Mouse (Mus musculus) A20 (cell line): ENCODE measurements around the gene Per1.

ENCODE experiments used
- DNase-seq: peaks from one replicate; pipeline ENCODE4 v3.0.0-alpha.2; 2011; ENCODE audit warnings: low read depth, low spot score

Gene Per1

DNA sequence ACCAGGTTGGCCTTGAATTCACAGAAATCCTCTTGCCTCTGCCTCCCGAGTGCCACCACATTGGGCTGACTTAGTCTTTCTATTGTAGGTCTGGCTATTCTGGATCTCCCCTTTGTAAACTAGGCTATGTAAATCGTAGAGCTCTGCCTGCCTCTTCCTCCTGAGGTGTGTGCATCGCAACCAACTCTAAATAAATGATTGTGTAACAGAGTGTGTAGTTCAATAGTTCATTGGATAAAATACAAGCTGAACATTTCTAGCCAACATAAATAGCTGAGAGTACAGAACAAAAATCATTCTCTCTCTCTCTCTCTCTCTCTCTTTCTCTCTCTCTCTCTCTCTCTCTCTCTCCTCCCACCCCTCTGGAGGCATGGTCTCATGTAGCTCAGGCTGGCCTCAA lies 19.6 kb downstream of the Per1 start:
- DNase-seq = no peak

DNA sequence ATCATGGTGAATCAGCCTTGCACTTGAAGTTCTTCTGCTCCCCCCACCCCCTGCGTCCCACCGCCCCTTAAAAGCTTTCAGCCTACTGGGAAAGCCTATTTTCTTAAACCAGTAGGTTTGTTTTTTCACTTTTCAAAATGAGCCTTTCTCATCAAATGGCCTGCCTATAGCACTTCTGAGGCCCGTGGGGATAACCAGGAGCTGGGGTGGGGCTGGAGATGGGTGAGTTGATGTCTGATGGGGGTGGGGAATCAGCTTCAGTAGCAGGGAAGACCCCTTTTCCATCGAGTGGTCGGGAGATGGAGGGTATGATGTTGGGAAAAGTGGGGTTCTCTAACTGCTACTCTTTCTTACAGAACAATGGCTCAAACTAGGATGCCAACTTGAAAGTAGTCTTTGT lies 21.8 kb downstream of the Per1 start:
- DNase-seq = no peak

DNA sequence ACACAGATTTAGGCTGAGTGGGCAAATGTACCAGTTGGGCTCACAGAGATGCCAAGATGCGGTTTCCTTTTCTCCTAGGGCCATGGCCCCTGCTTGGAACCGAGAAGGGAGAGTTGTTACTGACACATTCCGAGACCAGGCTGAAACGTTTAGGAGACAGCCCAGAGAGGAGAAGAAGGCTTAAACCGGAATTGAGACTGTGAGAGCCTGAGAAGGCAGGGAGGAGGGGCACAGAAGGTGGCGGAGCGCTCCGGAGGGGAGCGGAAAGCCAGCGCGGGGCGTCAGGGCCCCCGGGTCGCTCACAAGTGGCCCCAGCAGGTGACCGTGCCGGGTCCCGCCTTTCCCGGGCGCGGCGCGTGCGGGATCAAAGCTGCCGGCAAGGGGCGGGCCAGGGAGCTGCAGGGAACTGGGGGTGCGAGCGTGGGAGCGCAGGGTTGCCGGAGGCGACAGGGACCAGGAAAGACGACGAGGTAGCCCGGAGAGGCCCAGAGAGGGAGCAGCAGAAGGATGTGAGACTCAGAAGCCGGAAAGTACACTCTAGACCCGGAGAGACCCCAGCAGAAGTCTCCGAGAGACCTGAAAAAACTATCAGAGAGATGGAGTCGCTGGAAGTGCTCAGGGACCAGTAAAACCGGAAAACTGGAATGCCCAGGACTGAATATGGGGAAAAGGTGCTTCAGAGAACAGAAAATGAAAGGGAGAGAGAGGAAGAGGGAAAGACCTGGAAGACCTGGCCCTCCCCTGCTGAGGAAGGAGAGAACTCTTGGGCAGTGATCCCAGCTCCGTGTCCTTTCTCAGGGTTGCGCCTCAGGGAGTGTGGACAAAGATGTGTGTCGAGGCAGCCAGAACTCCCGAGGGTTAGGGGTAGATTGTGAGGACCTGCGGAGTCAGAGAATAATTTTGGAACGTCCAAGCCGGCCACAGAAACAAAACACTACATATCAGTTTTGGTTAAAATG lies 23.0 kb downstream of the Per1 start:
- peak; percentile 84 for DNase-seq

DNA sequence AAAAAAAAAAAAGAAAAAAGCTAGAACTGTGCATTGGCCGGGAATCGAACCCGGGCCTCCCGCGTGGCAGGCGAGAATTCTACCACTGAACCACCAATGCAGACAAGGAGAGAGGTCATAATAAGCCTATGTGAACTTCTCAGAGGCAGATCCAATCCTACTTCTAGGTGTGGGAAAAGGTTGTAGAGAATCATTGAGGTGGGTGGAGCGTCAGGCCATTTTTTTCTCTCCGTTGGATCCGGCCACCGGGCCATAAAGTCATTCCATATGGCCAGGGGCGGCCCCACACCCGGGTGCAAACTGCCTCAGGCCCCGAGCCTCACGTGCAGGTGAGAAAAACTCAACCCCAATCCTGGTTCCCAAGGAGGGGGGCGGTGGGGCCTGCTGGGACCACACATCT lies 23.7 kb downstream of the Per1 start:
- DNase-seq = peak; percentile 83

DNA sequence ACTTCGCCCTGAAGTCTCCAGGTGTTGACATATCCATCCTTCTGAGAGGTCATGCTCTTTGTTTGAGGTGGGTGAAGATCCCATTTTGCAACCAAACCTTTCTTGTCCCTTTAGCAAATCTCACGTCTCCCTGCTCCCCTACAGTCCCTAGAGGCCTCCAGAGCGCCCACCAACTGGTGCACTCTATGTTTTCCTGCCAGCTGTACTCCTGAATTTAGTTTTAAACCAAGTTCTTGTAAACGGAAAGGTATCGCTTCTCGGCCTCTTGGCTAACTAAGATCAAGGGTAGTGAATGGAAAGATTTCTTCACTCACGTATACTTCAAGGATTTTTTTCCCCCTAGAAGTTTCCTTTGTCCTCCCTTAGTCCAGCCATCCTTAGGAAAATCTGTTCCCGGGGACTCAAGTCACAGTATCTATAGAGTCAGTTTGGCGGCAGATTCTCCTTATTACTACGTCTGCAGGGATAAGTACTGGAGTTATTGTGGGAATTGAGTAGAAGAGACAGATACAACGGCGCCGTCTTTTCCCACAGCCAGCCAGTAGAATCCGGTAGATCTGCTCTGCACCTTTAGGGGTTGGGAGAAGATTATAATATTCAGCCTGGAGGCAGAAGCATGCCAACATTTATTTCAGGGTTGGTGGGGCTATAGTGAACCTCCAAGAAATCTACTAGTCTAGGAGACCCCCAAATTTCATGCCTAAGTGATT lies 24.6 kb downstream of the Per1 start:
- DNase-seq = no peak

DNA sequence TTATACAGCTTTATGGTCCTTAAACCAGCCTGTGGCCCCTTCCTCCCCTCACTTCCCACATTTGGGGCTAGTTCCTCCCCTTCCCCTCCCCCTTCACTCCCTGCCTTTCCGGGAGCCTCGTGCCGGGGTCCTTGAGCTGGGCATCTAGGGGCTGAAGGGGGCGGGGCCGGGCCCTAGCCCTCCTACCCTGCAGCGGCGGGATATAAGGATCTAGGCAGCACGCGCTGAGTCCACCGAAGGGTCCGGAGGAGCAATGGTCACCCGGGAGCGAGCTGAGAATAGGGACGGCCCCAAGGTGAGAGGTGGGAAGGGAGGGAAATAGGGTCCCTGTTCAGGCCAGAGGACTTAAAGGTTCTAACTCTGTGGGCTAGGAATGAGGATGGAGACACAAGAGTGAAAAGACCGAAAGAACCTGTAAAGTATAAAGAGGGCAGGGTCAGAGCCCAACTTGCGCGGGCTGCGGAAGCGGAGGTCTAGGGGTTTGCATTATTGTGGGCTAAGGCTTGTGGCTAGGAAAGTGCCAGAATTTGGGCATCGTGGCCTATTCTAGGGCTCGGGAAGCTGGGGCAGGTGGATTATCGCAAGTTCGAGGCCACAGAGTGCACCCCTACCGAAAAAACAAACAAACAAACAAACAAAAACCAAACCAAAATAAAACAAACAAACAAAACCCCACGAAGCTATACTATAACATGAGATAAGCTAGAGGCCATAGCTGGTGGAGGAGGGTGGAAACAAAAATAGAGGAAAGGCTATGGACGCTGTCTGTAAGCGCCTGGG lies 25.4 kb downstream of the Per1 start, which contains the start of gene Hes7:
Hes7 (plus strand) TSS at position 184 of the 780 bp plus-strand sequence.
- DNase-seq = no peak

DNA sequence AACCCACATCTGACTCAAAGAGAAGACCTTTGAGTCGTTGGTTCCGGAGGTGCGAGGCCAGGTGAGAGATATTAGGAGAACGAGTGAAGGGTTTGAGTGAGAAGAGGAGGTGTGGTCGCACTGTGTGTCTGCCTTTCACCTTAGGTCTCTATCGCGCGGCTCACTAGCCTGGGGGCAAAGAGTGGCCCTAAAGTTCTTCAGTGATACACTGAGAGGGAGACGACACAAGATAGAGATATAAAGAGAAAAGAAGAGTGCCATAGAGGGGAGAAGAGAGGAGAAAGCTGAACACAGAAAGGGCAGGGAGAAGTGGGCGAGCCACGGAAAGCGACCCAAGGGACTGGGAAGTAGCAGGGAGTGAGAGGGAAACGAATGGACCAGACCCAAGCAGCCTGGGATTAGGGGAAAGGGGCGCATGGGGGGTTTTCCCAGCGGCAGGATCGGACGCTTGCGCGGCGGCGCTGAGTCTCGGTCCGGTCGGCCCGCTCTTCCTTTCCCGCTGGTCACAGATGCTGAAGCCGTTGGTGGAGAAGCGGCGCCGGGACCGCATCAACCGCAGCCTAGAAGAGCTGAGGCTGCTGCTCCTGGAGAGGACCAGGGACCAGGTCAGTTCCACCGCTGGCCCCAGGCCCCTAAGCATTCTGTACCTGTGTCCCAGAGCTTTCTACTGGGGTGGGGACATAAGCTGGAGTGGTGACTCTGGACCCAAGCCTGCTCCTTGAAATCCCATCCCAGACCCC lies 26.2 kb downstream of the Per1 start:
- DNase-seq = no peak

DNA sequence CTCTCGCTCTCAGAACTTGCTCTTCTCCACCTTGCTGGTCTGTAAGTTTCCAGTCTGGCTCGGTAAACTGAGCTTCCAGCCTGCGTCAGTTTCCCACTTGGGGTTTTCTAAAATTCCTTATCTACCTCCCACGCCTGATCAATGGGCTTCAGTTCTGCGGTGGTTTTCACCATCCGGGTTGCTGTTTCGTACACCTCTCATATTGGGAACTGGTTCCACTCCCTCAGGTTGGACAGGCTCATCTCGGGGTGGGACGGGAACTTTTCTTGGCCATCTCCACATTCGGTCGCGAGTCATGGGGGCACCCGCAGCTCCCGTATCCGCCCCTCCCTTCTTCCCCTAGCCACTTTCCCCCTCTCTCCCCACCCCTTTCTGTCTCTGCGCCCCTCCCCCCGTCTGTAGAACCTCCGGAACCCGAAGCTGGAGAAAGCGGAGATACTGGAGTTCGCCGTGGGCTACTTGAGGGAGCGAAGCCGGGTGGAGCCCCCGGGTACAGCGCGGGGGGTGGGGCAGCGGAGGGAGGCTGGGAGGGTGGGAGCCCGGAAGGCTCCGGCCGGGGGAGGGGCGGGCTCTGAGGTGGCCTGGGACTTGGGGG lies 26.8 kb downstream of the Per1 start:
- no peak for DNase-seq

DNA sequence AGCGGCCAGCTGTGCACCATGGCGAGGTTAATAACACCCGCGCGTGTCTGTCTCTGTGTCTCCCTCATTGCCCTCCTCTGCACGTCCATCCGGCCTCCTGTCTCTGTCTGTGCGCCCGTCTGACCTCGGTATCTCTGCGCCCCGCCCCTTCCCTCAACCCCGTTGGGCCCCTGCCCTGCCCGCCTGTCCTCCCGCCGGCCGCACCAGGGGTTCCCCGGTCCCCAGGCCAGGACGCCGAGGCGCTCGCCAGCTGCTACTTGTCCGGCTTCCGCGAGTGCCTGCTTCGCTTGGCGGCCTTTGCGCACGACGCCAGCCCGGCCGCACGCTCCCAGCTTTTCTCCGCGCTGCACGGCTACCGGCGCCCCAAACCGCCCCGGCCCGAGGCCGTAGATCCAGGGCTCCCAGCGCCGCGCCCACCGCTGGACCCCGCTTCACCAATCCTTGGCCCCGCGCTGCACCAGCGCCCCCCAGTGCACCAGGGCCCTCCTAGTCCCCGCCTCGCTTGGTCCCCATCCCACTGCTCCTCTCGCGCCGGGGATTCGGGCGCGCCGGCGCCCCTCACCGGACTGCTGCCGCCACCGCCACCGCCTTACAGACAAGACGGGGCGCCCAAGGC lies 27.4 kb downstream of the Per1 start, which contains the start of gene 9130213A22Rik:
9130213A22Rik (minus strand) TSS at position 254 of the 616 bp plus-strand sequence.
- DNase-seq = peak; percentile 96

DNA sequence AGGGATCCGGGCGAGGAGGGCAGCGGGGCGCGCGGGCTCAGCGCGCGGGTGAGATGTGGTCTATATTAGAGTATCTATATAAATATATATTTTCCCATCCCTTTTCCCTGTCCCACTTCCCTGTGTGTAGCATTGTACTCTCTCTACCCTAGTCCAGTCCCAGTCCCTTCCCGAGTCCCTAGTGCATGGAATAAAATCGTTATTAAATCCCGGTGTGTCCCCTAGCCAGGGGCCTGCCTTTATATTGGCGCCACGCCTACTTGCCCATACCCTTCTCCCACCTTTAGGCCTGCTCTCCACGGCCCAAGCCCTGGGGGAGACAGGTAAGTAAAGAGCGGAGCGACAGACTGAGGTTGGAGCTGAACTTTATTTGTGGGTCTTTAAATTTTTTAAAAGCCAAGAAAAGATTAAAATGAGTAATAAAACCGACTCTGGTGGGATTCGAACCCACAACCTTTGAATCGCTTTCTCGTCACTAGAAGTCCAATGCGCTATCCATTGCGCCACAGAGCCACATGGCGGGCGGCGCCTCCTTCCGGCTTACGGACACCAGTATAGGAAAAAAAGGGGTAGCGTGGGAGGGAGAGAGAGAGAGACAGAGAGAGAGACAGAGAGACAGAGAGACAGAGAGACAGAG lies 28.2 kb downstream of the Per1 start:
- DNase-seq = peak; percentile 97

DNA sequence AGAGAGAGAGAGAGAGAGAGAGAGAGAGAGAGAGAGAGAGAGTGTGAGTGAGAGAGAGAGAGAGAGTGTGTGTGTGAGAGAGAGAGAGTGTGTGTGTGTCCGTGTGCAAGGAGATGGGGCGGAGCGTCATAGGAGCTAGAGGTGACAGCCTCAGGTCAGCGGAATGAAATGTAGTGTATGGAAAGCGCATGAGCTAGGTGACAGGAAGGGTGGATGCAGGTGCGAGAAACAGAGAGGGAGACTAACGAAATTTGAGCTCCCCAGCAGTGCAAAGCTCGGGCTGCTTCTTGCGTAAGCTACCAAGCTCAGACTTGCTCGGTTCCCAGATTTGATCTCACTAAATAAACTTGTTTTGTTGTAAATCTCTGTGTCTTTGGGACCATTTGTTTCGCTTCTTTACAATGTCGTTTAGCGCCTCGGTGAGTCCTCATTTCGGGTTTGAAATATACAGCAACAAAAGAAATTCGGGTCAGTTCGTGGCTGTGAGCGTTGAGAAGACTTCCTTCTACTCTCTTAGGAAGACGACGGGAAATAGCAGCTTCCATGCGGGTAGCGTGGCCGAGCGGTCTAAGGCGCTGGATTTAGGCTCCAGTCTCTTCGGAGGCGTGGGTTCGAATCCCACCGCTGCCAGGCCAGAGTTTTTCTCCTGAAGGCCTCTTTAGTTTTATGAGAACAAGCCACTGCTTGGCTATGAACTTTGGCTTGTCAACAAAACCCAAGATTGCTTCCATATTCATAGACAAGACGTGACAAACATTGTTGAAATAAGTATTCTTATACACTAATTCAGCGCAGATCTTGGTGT lies 28.9 kb downstream of the Per1 start:
- DNase-seq = peak; percentile 94

DNA sequence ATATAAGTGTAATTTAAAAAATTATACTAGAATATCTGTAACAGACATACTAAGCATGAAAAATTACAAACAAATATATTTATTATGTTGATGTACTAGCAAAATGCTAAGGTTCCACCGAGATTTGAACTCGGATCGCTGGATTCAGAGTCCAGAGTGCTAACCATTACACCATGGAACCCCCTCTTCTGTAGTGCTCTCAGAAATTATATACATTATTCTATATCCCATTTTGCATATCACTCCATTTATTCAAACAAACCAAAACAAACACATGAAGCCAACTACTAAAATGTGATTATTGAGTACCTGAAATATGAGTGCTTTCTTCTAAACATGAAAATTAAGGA lies 29.5 kb downstream of the Per1 start:
- peak; percentile 89 for DNase-seq

DNA sequence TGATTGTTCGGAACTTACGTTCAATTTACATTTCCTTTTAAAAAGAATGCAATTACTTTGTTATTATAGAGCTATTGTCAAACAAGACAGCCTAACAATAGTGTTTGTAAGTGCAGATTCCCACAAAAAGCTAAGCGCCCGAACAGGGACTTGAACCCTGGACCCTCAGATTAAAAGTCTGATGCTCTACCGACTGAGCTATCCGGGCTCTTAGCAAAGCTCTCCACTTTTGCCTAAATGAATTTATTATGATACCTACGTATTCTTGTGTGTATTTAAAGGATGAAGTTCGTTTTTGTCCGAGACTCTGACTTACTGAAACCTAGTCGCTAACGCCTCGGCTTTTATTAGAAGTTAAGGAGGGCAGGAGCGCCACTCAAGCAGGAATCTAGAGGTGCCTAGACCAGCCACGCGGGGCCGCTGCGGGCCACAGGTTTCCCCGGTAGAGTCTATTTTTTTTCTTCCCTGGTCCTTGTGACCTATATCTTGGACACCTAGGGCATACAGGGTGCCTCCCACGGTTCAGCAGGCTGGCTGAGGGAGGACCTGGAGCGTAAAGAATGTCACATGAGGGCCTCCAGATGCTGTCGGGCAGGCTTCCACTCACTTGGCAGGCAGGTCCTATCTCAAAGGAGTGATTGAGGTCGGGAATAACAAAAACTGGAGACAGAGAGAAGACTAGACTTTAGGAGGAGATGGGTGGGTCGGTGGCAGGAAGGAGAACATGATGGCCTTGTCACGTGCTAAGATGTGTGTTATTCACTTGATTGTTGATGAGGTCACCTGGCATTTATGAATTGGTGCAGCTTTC lies 30.2 kb downstream of the Per1 start:
- peak; percentile 95 for DNase-seq

DNA sequence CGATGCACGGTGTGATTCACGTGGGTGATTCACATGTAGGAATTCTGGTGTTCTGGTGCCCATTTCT lies 30.7 kb downstream of the Per1 start, which contains the start of gene Aloxe3:
Aloxe3 (plus strand) TSS at position 45 of the 67 bp plus-strand sequence.
- DNase-seq = no peak

DNA sequence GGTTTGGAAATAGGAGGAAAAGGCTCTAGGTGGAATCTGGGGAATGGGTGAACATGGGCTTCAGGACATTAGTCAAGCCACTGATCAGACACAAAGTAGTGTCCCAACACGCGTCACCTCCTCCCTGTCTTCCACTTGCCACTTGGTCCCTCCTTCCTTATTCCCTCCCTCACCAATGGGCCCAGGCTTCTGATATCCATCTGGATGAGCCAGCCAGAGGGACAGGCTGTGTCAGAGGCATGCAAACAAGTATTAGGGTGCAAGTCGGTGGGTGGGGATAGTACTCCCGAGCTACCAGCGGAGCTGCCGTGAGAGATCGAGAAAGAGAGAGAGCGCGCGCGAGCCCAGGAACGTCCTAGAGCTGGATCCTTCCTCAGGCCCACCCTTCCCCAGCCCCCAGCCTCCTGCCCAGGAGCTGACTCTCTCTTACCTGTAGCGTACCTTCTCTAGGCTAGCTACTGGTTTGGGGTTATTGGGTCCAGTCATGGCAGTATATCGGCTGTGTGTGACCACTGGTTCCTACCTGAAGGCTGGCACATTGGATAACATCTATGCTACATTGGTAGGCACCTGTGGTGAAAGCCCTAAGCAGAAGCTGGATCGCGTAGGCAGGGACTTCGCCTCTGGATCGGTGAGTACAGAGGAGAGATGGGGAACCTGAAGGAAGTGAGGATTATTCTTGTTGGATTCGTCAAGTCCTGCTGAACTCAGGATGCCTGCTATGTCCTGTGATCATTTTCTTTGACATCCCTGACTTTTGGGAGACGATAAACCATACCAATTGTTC lies 31.1 kb downstream of the Per1 start:
- DNase-seq = peak; percentile 52

DNA sequence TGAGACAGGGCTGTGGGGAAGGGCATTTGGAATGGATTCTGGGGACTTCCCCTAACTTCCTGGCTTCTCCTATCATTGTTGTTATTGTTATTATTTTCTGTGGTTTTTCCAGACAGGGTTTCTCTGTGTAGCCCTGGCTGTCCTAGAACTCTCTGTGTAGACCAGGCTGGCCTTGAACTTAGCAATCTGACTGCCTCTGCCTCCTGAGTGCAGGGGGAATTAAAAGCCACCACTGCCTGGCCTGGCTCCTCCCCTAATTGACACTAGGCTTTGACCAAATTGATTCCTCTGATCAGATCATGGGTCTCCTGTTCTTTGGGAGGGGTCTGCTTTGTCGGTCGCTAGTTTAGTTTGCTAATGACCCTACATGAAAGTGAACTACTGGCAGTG lies 31.7 kb downstream of the Per1 start:
- DNase-seq = no peak

DNA sequence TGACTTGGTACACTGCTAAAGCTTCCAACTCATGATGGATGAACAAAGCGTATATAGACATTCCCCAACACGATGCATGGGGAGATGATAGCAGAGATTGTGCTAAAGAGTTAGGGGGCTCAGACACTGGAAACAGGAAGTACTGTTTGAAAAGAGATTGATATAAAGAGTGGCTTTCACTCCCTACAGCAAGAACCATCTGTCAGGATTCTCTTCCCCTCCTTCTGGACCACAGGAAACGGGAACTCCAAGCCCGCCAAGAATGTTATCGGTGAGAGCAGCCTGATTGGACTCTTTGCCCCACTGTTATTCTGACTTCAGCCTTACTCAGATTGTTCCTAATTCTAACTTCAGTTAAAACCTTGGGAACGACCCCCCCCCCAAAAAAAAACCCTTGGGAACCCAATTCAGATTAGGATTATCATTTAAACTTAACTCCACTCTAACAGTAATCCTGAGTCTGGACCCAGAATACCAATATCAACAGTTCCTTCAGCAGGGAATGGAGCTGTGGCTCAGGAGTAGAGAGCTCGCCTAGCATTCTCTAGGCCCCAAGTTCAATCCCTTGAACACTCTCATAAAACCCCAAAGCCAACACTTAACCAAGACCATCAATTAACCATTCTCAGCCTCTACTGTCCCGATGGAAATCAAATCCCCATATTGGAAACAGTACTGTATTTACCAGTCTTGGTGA lies 33.6 kb downstream of the Per1 start:
- DNase-seq = no peak

DNA sequence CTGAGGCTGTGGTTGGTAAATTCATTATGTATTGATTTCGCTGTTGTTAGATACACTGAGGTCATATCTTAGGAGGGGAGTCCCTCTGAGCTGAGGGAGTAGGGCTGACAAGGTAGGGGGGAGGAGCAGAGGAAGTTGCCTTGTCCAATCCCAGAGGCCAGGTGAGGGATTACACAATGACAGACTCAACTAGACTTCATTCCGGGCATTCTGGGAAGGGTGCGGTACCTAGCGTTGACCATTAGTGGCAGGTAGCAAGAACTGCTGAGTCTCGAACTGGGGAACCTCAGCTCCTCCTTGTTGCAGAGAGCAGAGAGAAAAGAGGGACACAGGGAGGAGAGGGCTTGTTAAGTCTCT lies 38.5 kb downstream of the Per1 start:
- no peak for DNase-seq
